Mouse (Mus musculus) stomach, postnatal 0 days (tissue): Measurements from ENCODE around the gene Igsf8. TPM values are rescaled to one million over a fixed set of nuclear protein-coding genes. Genes with fewer than 3 reads are reported as not detected.
A peak's percentile ranks its signal among the peaks of the same experiment; 100 is the strongest.

Source experiments
- ATAC-seq: fragments of 200-750 bp; cut with Nextera tagmentation; 2 replicates; pipeline ENCODE4 v1.8.0; 2017; ENCODE audit not compliant: low FRiP score, low TSS enrichment
- DNase-seq: peaks from one replicate; pipeline ENCODE4 v3.0.0-alpha.2; 2016; ENCODE audit warnings: low spot score
- H3K27ac ChIP-seq: fragments of 300-500 bp; sonication (generic); replicated peaks from 2 replicates; pipeline ENCODE4 v1.5.1; 2014; ENCODE audit warnings: mild to moderate bottlenecking, control low read depth
- H3K27me3 ChIP-seq: fragments of 300-500 bp; sonication (generic); 2 replicates; pipeline ENCODE4 v1.6.1; 2014; ENCODE audit warnings: low read length; ENCODE audit not compliant: control insufficient read depth, insufficient read depth
- H3K36me3 ChIP-seq: fragments of 300-500 bp; sonication (generic); 2 replicates; pipeline ENCODE4 v1.6.1; 2014; ENCODE audit warnings: low read length, mixed read lengths; ENCODE audit not compliant: control insufficient read depth, insufficient read depth
- H3K4me1 ChIP-seq: fragments of 300-500 bp; sonication (generic); replicated peaks from 2 replicates; pipeline ENCODE4 v1.6.1; 2014; ENCODE audit warnings: antibody characterized with exemption; ENCODE audit not compliant: control insufficient read depth, insufficient read depth
- H3K4me2 ChIP-seq: fragments of 300-500 bp; sonication (generic); replicated peaks from 2 replicates; pipeline ENCODE4 v1.6.1; 2014; ENCODE audit warnings: low read depth, mild to moderate bottlenecking, control low read depth, moderate library complexity
- H3K4me3 ChIP-seq: fragments of 300-500 bp; sonication (generic); 2 replicates; pipeline ENCODE4 v1.5.1; 2014; ENCODE audit warnings: low read depth, low read length, control low read depth
- H3K9ac ChIP-seq: fragments of 300-500 bp; sonication (generic); 2 replicates; pipeline ENCODE4 v1.6.1; 2014; ENCODE audit warnings: mild to moderate bottlenecking, low read length, control low read depth, mixed read lengths
- H3K9me3 ChIP-seq: fragments of 300-500 bp; sonication (generic); 2 replicates; pipeline ENCODE4 v1.6.1; 2016; ENCODE audit warnings: low read length; ENCODE audit not compliant: control insufficient read depth
- CTCF ChIP-seq: IDR thresholded peaks from 2 replicates; pipeline ENCODE4 v1.5.1; 2016; ENCODE audit warnings: antibody characterized with exemption, low read depth, mild to moderate bottlenecking, moderate library complexity
- EP300 ChIP-seq: optimal IDR thresholded peaks from 2 replicates; pipeline ENCODE3; 2016; ENCODE audit warnings: antibody characterized with exemption
- WGBS: fragments of 180-500 bp; shearing (Covaris S2); extraction: QIAGEN DNeasy Blood & Tissue Kit; methylation state at CpG from one replicate; pipeline ENCODE4 v1.1.7; 2014; 5-methylcytosine and 5-hydroxymethylcytosine counted together
- polyA plus RNA-seq: library from polyadenylated mRNA; unstranded; fragments of >200 nt; fragmentation: Nextera tagmentation; extraction: Ambion mirVana; gene quantifications from 2 replicates; pipeline ENCODE4 v1.2.1, GENCODE M21; 2015

The Igsf8 gene
- polyA plus RNA-seq, 1 experiment from 2014 or later, result 19.5 TPM

DNA sequence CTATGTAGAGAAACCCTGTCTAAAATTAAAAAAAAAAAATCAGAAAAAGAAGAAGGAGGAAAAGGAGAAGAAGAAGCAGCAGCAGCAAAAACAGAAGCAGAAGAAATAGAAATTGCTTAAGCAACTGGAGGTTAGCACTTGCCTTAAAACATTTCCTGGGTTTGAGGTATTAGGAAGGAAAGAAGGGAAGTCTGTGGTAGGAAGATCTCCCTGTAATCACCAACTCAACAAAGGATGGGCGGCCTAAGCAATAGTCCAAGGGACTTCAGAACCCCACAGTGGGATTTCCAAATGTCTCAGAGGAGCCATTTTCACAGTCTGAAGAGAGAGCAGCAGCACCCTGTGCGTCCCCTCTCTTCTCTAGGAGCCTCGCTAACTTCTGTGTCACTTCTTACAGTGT is 91.0 kb downstream of the Igsf8 start:
- ATAC-seq (no peak), DNase-seq (no peak)
- no peak for TF ChIP-seq CTCF
- no peak for TF ChIP-seq EP300
- H3K27me3 ChIP-seq, result no peaks in the 10 kb centered on the region
- H3K4me1 ChIP-seq, result no peaks in the 10 kb centered on the region; the same call in 1 of the 2 replicates
- WGBS, result 74% methylated on average over 3 of the region's 3 CpGs
- no peaks in the 10 kb centered on the region for H3K9me3 ChIP-seq
- no peak overlapping the region for H3K9ac ChIP-seq
- H3K4me2 ChIP-seq, result no peak overlapping the region
- no peak overlapping the region for H3K27ac ChIP-seq
- H3K4me3 ChIP-seq, result no peak overlapping the region
- no peaks in the 10 kb centered on the region for H3K36me3 ChIP-seq

DNA sequence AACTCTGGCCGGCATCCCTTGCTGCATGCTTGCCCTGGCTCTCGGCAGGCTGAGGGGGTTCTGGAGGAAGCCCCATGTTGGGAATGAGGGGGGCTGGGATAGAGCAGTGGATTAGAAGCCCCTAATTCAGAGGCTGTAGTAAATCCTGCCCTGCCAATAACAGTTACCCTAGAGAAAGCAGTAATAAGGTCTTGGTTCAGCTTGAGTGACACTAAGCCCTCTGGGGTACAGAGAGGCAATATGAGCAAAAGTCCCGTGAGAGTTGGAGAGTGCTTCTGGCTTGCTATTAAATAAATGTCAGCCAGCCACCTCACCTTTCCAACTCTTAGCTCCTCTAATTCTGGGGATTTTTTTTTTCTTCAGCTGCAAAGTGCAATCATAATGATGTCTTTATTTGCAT is 93.9 kb downstream of the Igsf8 start:
- H3K27ac ChIP-seq, result no peak overlapping the region
- ATAC-seq (no peak), DNase-seq (no peak)
- no peaks in the 10 kb centered on the region for H3K27me3 ChIP-seq
- 49% methylated on average over 3 of the region's 3 CpGs for WGBS
- no peak for TF ChIP-seq EP300
- no peak for TF ChIP-seq CTCF
- H3K36me3 ChIP-seq, result no peaks in the 10 kb centered on the region
- H3K4me1 ChIP-seq, result no peaks in the 10 kb centered on the region
- H3K9ac ChIP-seq, result no peak overlapping the region
- no peak overlapping the region for H3K4me2 ChIP-seq
- no peak overlapping the region for H3K4me3 ChIP-seq
- H3K9me3 ChIP-seq, result no peaks in the 10 kb centered on the region

DNA sequence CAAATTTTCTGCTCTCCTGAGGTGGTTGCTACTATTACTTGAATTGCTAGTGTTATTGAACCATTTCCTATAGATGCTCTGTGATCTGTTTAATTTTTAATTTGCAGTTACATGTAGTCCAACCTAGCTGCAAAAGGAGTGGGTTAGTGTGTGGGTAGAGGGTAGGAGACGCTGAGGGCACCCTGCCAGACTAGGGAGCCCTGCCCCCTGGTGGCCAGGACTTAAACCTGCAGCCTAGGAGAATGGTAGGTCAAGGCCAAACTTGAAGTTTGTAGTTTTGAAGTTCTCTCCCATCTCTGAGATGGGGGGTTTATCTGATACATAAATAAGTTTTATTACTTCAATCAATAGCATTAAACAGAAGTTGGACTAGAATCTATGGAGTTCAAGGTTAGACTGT is 96.1 kb downstream of the Igsf8 start:
- DNase-seq (peak; percentile 66), ATAC-seq (peak; percentile 58; the same call in 1 of the 2 replicates)
- Histone ChIP-seq H3K4me1 (no peaks in the 10 kb centered on the region), H3K4me3 (no peak overlapping the region), H3K36me3 (no peaks in the 10 kb centered on the region), H3K27me3 (no peaks in the 10 kb centered on the region), H3K4me2 (no peak overlapping the region), H3K9ac (no peak overlapping the region), H3K27ac (no peak overlapping the region), H3K9me3 (no peaks in the 10 kb centered on the region)
- 0% methylated on average over 1 of the region's 1 CpGs for WGBS
- TF ChIP-seq EP300 (no peak), CTCF (peak; percentile 93)

- H3K27ac ChIP-seq, result no peak overlapping the region
- 72% methylated on average over 10 of the region's 10 CpGs for WGBS
- no peak overlapping the region for H3K4me3 ChIP-seq
- no peak overlapping the region for H3K4me2 ChIP-seq
- TF ChIP-seq CTCF (no peak), EP300 (no peak)
- ATAC-seq (no peak), DNase-seq (no peak)
- H3K4me1 ChIP-seq, result no peaks in the 10 kb centered on the region
- H3K9ac ChIP-seq, result no peak overlapping the region
- H3K36me3 ChIP-seq, result no peaks in the 10 kb centered on the region
- H3K27me3 ChIP-seq, result no peaks in the 10 kb centered on the region
- no peaks in the 10 kb centered on the region for H3K9me3 ChIP-seq
These were observed 96.9 kb downstream of the Igsf8 start for GRCm38 (mm10) chr1:172358341-172358740.

DNA sequence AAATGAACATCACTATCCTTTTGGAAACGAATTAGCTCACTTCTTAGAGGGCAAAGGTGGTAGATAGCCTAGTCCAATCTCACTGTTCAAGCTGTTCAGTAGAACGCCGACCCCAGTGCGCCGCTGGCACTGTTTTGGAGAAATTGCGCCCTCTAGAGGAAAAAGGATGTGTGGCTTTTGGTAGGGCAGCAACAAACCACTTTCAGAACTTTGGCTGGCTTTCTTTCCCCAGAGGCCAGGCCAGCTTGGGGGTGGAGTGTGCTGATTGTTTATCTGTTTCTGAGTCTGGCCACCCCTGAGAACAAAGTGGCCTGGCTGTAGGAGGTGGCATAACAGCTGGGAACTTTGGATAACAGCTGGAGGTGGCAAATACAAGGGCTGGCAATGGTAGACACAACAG is 103.2 kb downstream of the Igsf8 start:
- no peaks in the 10 kb centered on the region for H3K9me3 ChIP-seq
- DNase-seq (peak; percentile 61), ATAC-seq (peak; percentile 71)
- H3K36me3 ChIP-seq, result no peaks in the 10 kb centered on the region
- no peak overlapping the region for H3K4me2 ChIP-seq
- H3K27me3 ChIP-seq, result no peaks in the 10 kb centered on the region
- 8% methylated on average over 6 of the region's 6 CpGs for WGBS
- H3K4me1 ChIP-seq, result no peaks in the 10 kb centered on the region
- H3K4me3 ChIP-seq, result no peak overlapping the region
- TF ChIP-seq EP300 (no peak), CTCF (peak; percentile 78)
- no peak overlapping the region for H3K27ac ChIP-seq
- H3K9ac ChIP-seq, result no peak overlapping the region

DNA sequence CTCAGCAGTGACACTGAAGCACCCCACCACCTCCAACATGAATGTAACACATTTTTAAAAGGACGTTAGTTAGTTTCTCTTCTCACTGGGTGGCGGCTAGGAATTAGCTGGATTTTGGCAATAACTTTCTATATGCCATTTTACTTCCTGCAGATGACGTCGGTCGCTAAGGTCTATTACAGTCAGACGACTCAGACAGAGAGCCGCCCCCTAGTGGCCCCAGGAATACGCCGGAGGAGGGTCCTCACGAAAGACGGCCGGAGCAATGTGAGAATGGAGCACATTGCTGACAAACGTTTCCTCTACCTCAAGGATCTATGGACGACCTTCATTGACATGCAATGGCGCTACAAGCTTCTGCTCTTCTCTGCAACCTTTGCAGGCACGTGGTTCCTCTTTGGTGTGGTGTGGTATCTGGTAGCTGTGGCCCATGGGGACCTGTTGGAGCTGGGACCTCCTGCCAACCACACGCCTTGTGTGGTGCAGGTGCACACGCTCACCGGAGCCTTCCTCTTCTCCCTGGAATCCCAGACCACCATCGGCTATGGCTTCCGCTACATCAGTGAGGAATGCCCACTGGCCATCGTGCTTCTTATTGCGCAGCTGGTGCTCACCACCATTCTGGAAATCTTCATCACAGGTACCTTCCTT is 107.5 kb downstream of the Igsf8 start:
- DNase-seq, result peak; percentile 63
- Histone ChIP-seq H3K27me3 (no peaks in the 10 kb centered on the region), H3K27ac (no peak overlapping the region), H3K4me3 (no peak overlapping the region), H3K36me3 (no peaks in the 10 kb centered on the region), H3K4me2 (peak overlapping the region; percentile 35; the same call in 1 of the 2 replicates), H3K9ac (no peak overlapping the region), H3K4me1 (no peaks in the 10 kb centered on the region), H3K9me3 (no peaks in the 10 kb centered on the region)
- 24% methylated on average over 23 of the region's 23 CpGs for WGBS
- TF ChIP-seq EP300 (no peak), CTCF (peak; percentile 71)
- ATAC-seq, result peak; percentile 62

Other genes with a start within 250 kb of the Igsf8 start
- gene Vangl2, start 233.2 kb upstream of the Igsf8 start, polyA plus RNA-seq, result 5.2 and 5.4 TPM in 2 replicates
- not detected in 2 replicates for gene Nhlh1, start 204.1 kb upstream of the Igsf8 start, polyA plus RNA-seq
- gene Copa, start 179.1 kb upstream of the Igsf8 start, polyA plus RNA-seq, result 89.6 and 90.8 TPM in 2 replicates
- gene Ncstn, start 178.8 kb upstream of the Igsf8 start, polyA plus RNA-seq, result 79.3 and 84.2 TPM in 2 replicates
- gene Pex19, start 134.9 kb upstream of the Igsf8 start, polyA plus RNA-seq, result 82.9 and 92.0 TPM in 2 replicates
- 57.0 and 59.8 TPM in 2 replicates for gene Dcaf8, start 113.6 kb upstream of the Igsf8 start, polyA plus RNA-seq
- gene Pea15a, start 54.8 kb upstream of the Igsf8 start, polyA plus RNA-seq, result 79.4 and 81.6 TPM in 2 replicates
- gene Casq1, start 41.8 kb upstream of the Igsf8 start, polyA plus RNA-seq, result 9.8 and 9.9 TPM in 2 replicates
- not detected in 2 replicates for gene Atp1a4, start 3.2 kb upstream of the Igsf8 start, polyA plus RNA-seq
- gene Atp1a2, start 36.4 kb downstream of the Igsf8 start, polyA plus RNA-seq, result 3.1 and 4.1 TPM in 2 replicates
- 0.07 TPM in 2 replicates for gene Kcnj9, start 67.7 kb downstream of the Igsf8 start, polyA plus RNA-seq
- gene Kcnj10, start 79.6 kb downstream of the Igsf8 start, polyA plus RNA-seq, result 0.17 and 0.25 TPM in 2 replicates
- 3.6 and 3.8 TPM in 2 replicates for gene Pigm, start 114.9 kb downstream of the Igsf8 start, polyA plus RNA-seq
- gene Slamf9, start 213.7 kb downstream of the Igsf8 start, polyA plus RNA-seq, result 1.8 TPM in 2 replicates
- gene Igsf9, start 220.1 kb downstream of the Igsf8 start, polyA plus RNA-seq, result 16.7 and 19.9 TPM in 2 replicates
- 564 and 594 TPM in 2 replicates for gene Tagln2, start 238.4 kb downstream of the Igsf8 start, polyA plus RNA-seq